Mouse (Mus musculus) hindbrain, postnatal 0 days (tissue): ENCODE measurements around the gene Pakap. TPM values are rescaled to one million over a fixed set of nuclear protein-coding genes. Genes with fewer than 3 reads are reported as not detected.

Experiments
- ATAC-seq: fragments of 200-750 bp; cut with Nextera tagmentation; 2 replicates; pipeline ENCODE4 v1.8.0; 2017; ENCODE audit warnings: mild to moderate bottlenecking, moderate TSS enrichment, moderate library complexity
- DNase-seq: peaks from one replicate; pipeline ENCODE4 v3.0.0-alpha.2; 2015; ENCODE audit warnings: low spot score
- H3K27ac ChIP-seq: fragments of 300-500 bp; sonication (generic); 2 replicates; pipeline ENCODE4 v1.5.1; 2014; ENCODE audit warnings: mild to moderate bottlenecking
- H3K27me3 ChIP-seq: fragments of 300-500 bp; sonication (generic); 2 replicates; pipeline ENCODE4 v1.6.1; 2014; ENCODE audit warnings: low read length, mixed read lengths; ENCODE audit not compliant: insufficient read depth
- H3K36me3 ChIP-seq: fragments of 300-500 bp; sonication (generic); 2 replicates; pipeline ENCODE4 v1.6.1; 2014; ENCODE audit warnings: low read length, mixed read lengths; ENCODE audit not compliant: insufficient read depth
- H3K4me1 ChIP-seq: fragments of 300-500 bp; sonication (generic); 2 replicates; pipeline ENCODE4 v1.6.1; 2014; ENCODE audit warnings: antibody characterized with exemption, low read length, mixed read lengths; ENCODE audit not compliant: insufficient read depth
- H3K4me2 ChIP-seq: fragments of 300-500 bp; sonication (generic); 2 replicates; pipeline ENCODE4 v1.6.1; 2014; ENCODE audit warnings: low read depth, mild to moderate bottlenecking, low read length, moderate library complexity, mixed read lengths
- H3K4me3 ChIP-seq: fragments of 300-500 bp; sonication (generic); 2 replicates; pipeline ENCODE4 v1.5.1; 2014; ENCODE audit warnings: low read length
- H3K9ac ChIP-seq: fragments of 300-500 bp; sonication (generic); replicated peaks from 2 replicates; pipeline ENCODE4 v1.6.1; 2014; ENCODE audit warnings: mild to moderate bottlenecking, low read length, moderate library complexity, mixed read lengths
- H3K9me3 ChIP-seq: fragments of 300-500 bp; sonication (generic); 2 replicates; pipeline ENCODE4 v1.6.1; 2016; ENCODE audit warnings: low read length, mixed read lengths
- CTCF ChIP-seq: IDR thresholded peaks from 2 replicates; pipeline ENCODE4 v1.5.1; 2016; ENCODE audit warnings: antibody characterized with exemption, control low read depth, low read depth
- WGBS: fragments of 180-500 bp; shearing (Covaris S2); extraction: QIAGEN DNeasy Blood & Tissue Kit; methylation state at CpG from one replicate; pipeline ENCODE4 v1.1.7; 2014; 5-methylcytosine and 5-hydroxymethylcytosine counted together
- polyA plus RNA-seq: library from polyadenylated mRNA; unstranded; fragments of >200 nt; fragmentation: Nextera tagmentation; extraction: Ambion mirVana; gene quantifications from 2 replicates; pipeline ENCODE4 v1.2.1, GENCODE M21; 2015
- total RNA-seq: library from RNA; depleted of rRNA; stranded (reverse); fragments of >200 nt; gene quantifications from 2 replicates; pipeline ENCODE4 v1.2.3, GENCODE M21; 2014

Gene Pakap
- total and polyA plus RNA-seq, 2 experiments from 2014 or later: 9.7 to 14.3 TPM

GRCm38 (mm10) chr4:57889773-57890172, 321.8 kb downstream of the Pakap start:
- Histone ChIP-seq H3K27ac (no peak overlapping the region), H3K4me2 (no peak overlapping the region), H3K36me3 (no peaks in the 10 kb centered on the region), H3K9me3 (no peaks in the 10 kb centered on the region), H3K4me3 (no peak overlapping the region), H3K27me3 (no peaks in the 10 kb centered on the region), H3K4me1 (peaks cover 3% of the 10 kb centered on the region; the same call in 1 of the 2 replicates), H3K9ac (no peak overlapping the region)
- no peak for DNase-seq
- WGBS: 86% methylated on average over 8 of the region's 8 CpGs
- TF ChIP-seq CTCF: no peak
- no peak for ATAC-seq

DNA sequence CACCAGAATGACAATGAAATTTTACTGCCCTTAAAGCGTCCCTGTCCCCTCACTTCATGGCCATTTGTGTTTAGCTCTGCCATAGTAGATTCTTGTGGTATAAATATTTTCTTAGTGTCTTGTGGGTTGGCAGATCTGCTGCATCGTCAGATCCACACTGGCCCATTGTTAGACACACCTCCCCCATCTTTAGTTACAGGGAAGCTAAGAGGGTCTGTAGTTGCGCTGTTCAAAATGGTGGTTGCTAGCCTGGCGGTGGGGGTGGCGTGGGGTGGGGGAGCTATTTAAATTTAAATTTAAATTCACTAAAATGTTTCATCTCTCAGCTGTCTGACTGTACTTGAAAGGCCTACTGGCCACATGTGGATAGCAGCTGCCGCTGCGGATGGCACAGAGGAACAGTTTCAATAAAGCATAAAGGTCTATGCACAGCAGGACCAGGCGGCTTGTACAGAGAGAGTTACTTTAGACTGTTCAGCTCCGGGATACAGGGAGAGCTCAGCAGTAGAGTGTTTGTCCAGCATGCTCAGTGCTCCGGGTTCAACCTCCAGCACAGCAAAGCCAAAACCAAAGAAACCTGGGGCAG, 324.1 kb downstream of the Pakap start:
- WGBS: 28% methylated on average over 10 of the region's 10 CpGs
- ATAC-seq (peak; percentile 63), DNase-seq (no peak)
- no peak for TF ChIP-seq CTCF
- no peak overlapping the region; the same call in 1 of the 2 replicates for H3K27ac ChIP-seq
- H3K36me3 ChIP-seq: no peaks in the 10 kb centered on the region
- no peak overlapping the region for H3K9ac ChIP-seq
- H3K4me1 ChIP-seq: peaks cover 3% of the 10 kb centered on the region; the same call in 1 of the 2 replicates
- H3K4me3 ChIP-seq: no peak overlapping the region
- no peaks in the 10 kb centered on the region for H3K9me3 ChIP-seq
- no peak overlapping the region for H3K4me2 ChIP-seq
- no peaks in the 10 kb centered on the region for H3K27me3 ChIP-seq

DNA sequence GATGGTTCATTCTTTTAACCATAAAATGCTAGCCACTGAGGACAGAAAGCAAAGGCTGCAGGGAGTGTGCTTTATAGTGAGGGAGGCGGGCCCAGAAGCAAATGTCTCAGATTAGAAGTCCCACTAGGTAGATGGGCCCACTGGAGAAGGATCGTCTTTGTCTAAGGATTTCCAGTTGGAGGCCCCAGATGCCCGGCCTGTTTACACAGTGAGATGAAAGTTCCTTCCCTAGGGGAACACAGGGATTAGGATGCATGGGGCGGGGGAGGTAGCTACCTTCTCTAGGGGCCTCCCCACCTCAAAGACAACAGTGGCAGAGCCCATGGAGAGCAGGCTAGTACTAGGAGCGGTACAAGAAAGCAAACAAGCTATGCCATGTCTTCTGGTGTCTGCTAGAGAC, 327.2 kb downstream of the Pakap start:
- no peak for DNase-seq
- no peaks in the 10 kb centered on the region for H3K36me3 ChIP-seq
- no peak overlapping the region for H3K4me2 ChIP-seq
- H3K9ac ChIP-seq: no peak overlapping the region
- TF ChIP-seq CTCF: no peak
- 49% methylated on average over 5 of the region's 5 CpGs for WGBS
- ATAC-seq: no peak
- H3K27ac ChIP-seq: no peak overlapping the region
- H3K27me3 ChIP-seq: no peaks in the 10 kb centered on the region
- H3K4me1 ChIP-seq: peaks cover 3% of the 10 kb centered on the region; the same call in 1 of the 2 replicates
- H3K4me3 ChIP-seq: no peak overlapping the region
- H3K9me3 ChIP-seq: no peaks in the 10 kb centered on the region

- no peak for TF ChIP-seq CTCF
- no peak for ATAC-seq
- H3K27ac ChIP-seq: no peak overlapping the region
- H3K9ac ChIP-seq: no peak overlapping the region
- H3K9me3 ChIP-seq: no peaks in the 10 kb centered on the region
- no peak overlapping the region for H3K4me2 ChIP-seq
- H3K36me3 ChIP-seq: no peaks in the 10 kb centered on the region
- peaks cover 3% of the 10 kb centered on the region; the same call in 1 of the 2 replicates for H3K4me1 ChIP-seq
- no peak overlapping the region for H3K4me3 ChIP-seq
- H3K27me3 ChIP-seq: no peaks in the 10 kb centered on the region
- 67% methylated on average over 6 of the region's 6 CpGs for WGBS
- DNase-seq: no peak
These were observed 327.9 kb downstream of the Pakap start for GRCm38 (mm10) chr4:57895902-57896301.

- Histone ChIP-seq H3K4me3 (no peak overlapping the region), H3K4me2 (no peak overlapping the region)
These were observed 328.7 kb downstream of the Pakap start for GRCm38 (mm10) chr4:57896631-57897030.

DNA sequence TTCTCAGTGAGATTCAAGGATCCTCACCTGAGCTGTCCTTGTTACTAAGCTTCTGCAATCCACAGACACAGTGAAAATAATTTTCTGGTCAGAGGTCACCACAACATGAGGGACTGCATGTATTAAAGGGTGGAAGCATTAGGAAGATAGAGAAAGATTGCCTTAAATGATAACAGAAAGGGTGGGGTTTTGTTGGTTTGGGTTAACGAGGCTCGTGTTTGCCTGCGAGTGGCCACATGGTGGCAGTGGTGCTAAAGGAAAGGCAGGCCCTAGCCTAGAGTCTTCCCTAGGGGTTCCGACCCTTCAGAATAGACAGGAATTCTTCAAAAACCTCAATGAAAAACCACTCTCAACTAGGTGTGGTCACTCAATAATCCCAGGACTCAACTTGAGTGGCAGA, 333.2 kb downstream of the Pakap start:
- no peak overlapping the region for H3K4me3 ChIP-seq
- peak; percentile 64 for ATAC-seq
- WGBS: 15% methylated on average over 4 of the region's 4 CpGs
- peak; percentile 83 for DNase-seq
- H3K27ac ChIP-seq: no peak overlapping the region
- no peak overlapping the region for H3K4me2 ChIP-seq
- no peak overlapping the region for H3K9ac ChIP-seq
- H3K9me3 ChIP-seq: no peaks in the 10 kb centered on the region
- peak; percentile 87 for TF ChIP-seq CTCF
- no peaks in the 10 kb centered on the region for H3K36me3 ChIP-seq
- no peaks in the 10 kb centered on the region for H3K4me1 ChIP-seq
- no peaks in the 10 kb centered on the region for H3K27me3 ChIP-seq

More at GRCm38 (mm10) chr4:57896631-57897030, 328.7 kb downstream of the Pakap start:
- TF ChIP-seq CTCF: no peak
- WGBS: 80% methylated on average over 3 of the region's 3 CpGs
- ATAC-seq: no peak
- Histone ChIP-seq H3K27ac (no peak overlapping the region), H3K9ac (no peak overlapping the region), H3K4me1 (peaks cover 3% of the 10 kb centered on the region; the same call in 1 of the 2 replicates), H3K27me3 (no peaks in the 10 kb centered on the region), H3K36me3 (no peaks in the 10 kb centered on the region), H3K9me3 (no peaks in the 10 kb centered on the region)
- no peak for DNase-seq

DNA sequence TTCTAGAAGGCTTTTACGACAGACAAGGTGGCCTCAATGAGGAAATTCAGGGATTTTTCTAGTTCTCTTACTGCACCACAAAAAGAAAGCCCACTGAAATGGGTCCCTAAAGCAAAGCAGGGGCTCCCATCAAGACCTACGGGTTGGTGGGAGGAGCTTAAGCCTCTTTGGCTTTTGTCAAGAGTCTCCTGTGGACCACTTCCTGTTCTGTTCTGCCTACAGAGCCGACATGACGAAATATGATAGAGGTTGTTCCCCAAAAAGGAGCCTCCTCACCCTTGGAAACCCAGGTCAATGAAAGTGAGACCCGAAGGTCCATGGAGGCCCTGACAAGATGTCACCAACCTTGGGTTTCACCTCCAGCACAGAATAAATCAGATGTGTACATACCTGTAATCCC, 334.6 kb downstream of the Pakap start:
- no peak overlapping the region for H3K4me2 ChIP-seq
- no peaks in the 10 kb centered on the region for H3K9me3 ChIP-seq
- no peak for TF ChIP-seq CTCF
- no peaks in the 10 kb centered on the region for H3K36me3 ChIP-seq
- H3K4me1 ChIP-seq: no peaks in the 10 kb centered on the region
- no peak overlapping the region for H3K4me3 ChIP-seq
- DNase-seq (no peak), ATAC-seq (no peak)
- no peaks in the 10 kb centered on the region for H3K27me3 ChIP-seq
- H3K27ac ChIP-seq: no peak overlapping the region
- WGBS: 81% methylated on average over 5 of the region's 5 CpGs
- H3K9ac ChIP-seq: no peak overlapping the region
